Mouse (Mus musculus) thymus, adult 2 months (tissue): Measurements from ENCODE around the gene Spcs3.

Experiments
- CTCF ChIP-seq: fragments of 200-500 bp; IDR thresholded peaks from 2 replicates; pipeline ENCODE4 v1.5.1; 2012; ENCODE audit warnings: mild to moderate bottlenecking, control low read depth, low read length, moderate library complexity, borderline replicate concordance; ENCODE audit not compliant: control insufficient read depth, poor library complexity, insufficient read depth; ENCODE audit errors: extremely low read depth
- POLR2A ChIP-seq: fragments of 200-500 bp; IDR thresholded peaks from 2 replicates; pipeline ENCODE4 v1.6.1; 2012; ENCODE audit warnings: mild to moderate bottlenecking, low read length, control low read depth, moderate library complexity; ENCODE audit not compliant: control insufficient read depth, poor library complexity, insufficient read depth; ENCODE audit errors: extremely low read depth

GRCm38 (mm10) chr8:54493915-54494314 is 35.9 kb downstream of the Spcs3 start:
- TF ChIP-seq CTCF: no peak
- no peak for TF ChIP-seq POLR2A
